Mouse (Mus musculus): ENCODE results near the gene Lypla2. TPM values are rescaled to one million over a fixed set of nuclear protein-coding genes. Genes with fewer than 3 reads are reported as not detected.
A peak's percentile ranks its signal among the peaks of the same experiment; 100 is the strongest.

Lypla2 gene
- polyA plus RNA-seq, 1 experiment from 2014 or later: 161 TPM

DNA sequence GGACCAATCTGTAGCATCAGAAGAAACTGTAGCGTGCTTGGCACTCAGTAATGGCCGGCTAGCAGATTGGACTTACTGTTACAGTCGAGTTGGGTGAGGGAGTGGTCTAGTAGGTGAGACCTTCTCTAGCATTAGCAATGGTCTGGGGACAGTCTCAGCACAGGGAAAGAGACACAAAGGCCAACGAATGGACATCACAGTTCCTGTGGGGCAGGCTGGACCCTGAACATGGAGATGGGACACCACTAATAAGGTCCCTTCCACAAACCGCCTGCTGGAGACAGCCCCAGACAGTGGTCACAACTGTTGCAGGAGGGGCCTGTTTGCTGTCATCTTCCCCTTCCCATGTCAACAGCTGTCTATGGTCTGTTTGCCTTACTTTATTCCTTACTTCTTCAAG, 10.7 kb downstream of the Lypla2 start:
- 92% methylated on average over 5 of the region's 5 CpGs for WGBS
- Histone ChIP-seq H3K27me3 (ENCODE audit: control insufficient read depth, insufficient read depth, low read length) (no peaks in the 10 kb centered on the region), H3K9ac (ENCODE audit: low read length) (no peak overlapping the region), H3K4me1 (ENCODE audit: control insufficient read depth, insufficient read depth, low read length) (peaks cover 8% of the 10 kb centered on the region), H3K9me3 (ENCODE audit: control insufficient read depth, low read length) (no peaks in the 10 kb centered on the region), H3K27ac (ENCODE audit: low read depth, low read length) (no peak overlapping the region), H3K36me3 (ENCODE audit: control insufficient read depth, insufficient read depth, low read length) (peaks cover 3% of the 10 kb centered on the region; the same call in 1 of the 2 replicates), H3K4me2 (ENCODE audit: low read depth) (no peak overlapping the region), H3K4me3 (ENCODE audit: low read depth, low read length) (no peak overlapping the region)
- ATAC-seq (ENCODE audit: insufficient read depth, low FRiP score, low TSS enrichment) (no peak), DNase-seq (ENCODE audit: low spot score) (no peak)

DNA sequence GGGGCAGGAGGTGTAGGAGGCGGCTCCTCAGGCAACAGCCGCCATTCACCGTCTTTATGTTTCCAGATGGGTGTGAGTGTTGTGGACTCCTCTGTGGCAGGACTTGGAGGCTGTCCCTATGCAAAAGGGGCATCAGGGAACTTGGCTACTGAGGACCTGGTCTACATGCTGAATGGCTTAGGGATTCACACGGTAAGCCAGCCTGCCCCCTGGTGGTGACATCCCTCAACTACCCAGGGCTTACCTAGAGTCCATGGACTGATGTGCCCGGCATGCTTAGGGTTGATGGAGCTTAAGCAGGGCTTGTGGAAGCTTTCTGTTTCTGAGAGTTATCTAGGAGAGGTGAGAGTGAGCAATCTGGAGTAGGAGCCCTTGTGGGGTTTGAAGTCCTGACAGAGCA, 11.7 kb downstream of the Lypla2 start:
- H3K27ac ChIP-seq (ENCODE audit: low read depth, low read length): no peak overlapping the region
- H3K36me3 ChIP-seq (ENCODE audit: control insufficient read depth, insufficient read depth, low read length): no peaks in the 10 kb centered on the region; the same call in 1 of the 2 replicates
- no peaks in the 10 kb centered on the region for H3K9me3 ChIP-seq (ENCODE audit: control insufficient read depth, low read length)
- H3K4me3 ChIP-seq (ENCODE audit: low read depth, low read length): no peak overlapping the region
- WGBS: 20% methylated on average over 5 of the region's 5 CpGs
- H3K27me3 ChIP-seq (ENCODE audit: control insufficient read depth, insufficient read depth, low read length): no peaks in the 10 kb centered on the region
- ATAC-seq (ENCODE audit: insufficient read depth, low FRiP score, low TSS enrichment) (no peak), DNase-seq (ENCODE audit: low spot score) (peak; percentile 87)
- no peak overlapping the region; the same call in 1 of the 2 replicates for H3K9ac ChIP-seq (ENCODE audit: low read length)
- peaks cover 8% of the 10 kb centered on the region for H3K4me1 ChIP-seq (ENCODE audit: control insufficient read depth, insufficient read depth, low read length)
- no peak overlapping the region for H3K4me2 ChIP-seq (ENCODE audit: low read depth)

DNA sequence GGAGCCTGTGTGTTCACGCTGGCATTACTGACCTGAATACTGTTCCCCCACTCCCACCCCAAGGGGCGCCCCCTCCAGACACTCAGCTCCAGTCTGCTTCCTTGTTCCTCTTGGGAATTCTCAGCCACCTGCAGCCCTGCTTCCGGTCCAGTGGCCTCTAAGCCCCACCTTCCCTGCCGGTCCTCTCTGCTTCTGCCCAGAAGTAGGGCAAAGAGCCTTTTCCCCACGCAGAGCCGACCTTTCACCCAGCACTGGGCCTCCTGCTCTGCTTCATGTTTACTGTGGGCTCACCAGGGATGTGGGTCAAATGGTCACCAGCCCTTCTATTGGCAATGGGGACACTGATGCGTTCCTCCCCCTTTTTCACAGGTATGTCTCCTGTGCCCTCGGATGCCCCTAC, 14.1 kb downstream of the Lypla2 start:
- H3K9ac ChIP-seq (ENCODE audit: low read length): no peak overlapping the region
- DNase-seq (ENCODE audit: low spot score) (no peak), ATAC-seq (ENCODE audit: insufficient read depth, low FRiP score, low TSS enrichment) (no peak)
- WGBS: 70% methylated on average over 8 of the region's 8 CpGs
- no peaks in the 10 kb centered on the region for H3K4me1 ChIP-seq (ENCODE audit: control insufficient read depth, insufficient read depth, low read length)
- no peaks in the 10 kb centered on the region for H3K27me3 ChIP-seq (ENCODE audit: control insufficient read depth, insufficient read depth, low read length)
- H3K36me3 ChIP-seq (ENCODE audit: control insufficient read depth, insufficient read depth, low read length): no peaks in the 10 kb centered on the region; the same call in 1 of the 2 replicates
- no peak overlapping the region for H3K4me2 ChIP-seq (ENCODE audit: low read depth)
- H3K4me3 ChIP-seq (ENCODE audit: low read depth, low read length): no peak overlapping the region
- no peak overlapping the region for H3K27ac ChIP-seq (ENCODE audit: low read depth, low read length)
- no peaks in the 10 kb centered on the region for H3K9me3 ChIP-seq (ENCODE audit: control insufficient read depth, low read length)

DNA sequence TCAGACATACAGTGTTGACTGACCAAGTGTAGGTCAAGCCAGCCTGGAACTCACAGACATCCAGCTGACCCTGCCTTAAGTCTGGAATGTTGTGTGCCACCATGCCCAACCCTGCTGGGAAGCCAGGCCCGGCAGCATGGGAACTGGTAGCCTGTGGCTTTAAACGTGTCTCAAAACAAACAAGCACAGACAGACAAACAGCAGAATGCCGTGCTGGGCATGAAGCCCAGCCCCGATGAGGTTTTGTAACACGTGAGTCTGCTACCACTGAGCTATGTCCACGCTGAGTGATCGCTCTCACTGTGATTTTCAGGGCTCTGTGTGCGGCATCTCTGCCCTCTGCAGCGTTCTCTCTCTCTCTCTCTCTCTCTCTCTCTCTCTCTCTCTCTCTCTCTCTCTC, 16.5 kb downstream of the Lypla2 start:
- 88% methylated on average over 9 of the region's 9 CpGs for WGBS
- no peak overlapping the region for H3K27ac ChIP-seq (ENCODE audit: low read depth, low read length)
- H3K27me3 ChIP-seq (ENCODE audit: control insufficient read depth, insufficient read depth, low read length): no peaks in the 10 kb centered on the region
- no peaks in the 10 kb centered on the region for H3K4me1 ChIP-seq (ENCODE audit: control insufficient read depth, insufficient read depth, low read length)
- H3K4me3 ChIP-seq (ENCODE audit: low read depth, low read length): no peak overlapping the region
- H3K36me3 ChIP-seq (ENCODE audit: control insufficient read depth, insufficient read depth, low read length): peaks cover 6% of the 10 kb centered on the region
- H3K4me2 ChIP-seq (ENCODE audit: low read depth): no peak overlapping the region
- no peaks in the 10 kb centered on the region for H3K9me3 ChIP-seq (ENCODE audit: control insufficient read depth, low read length)
- ATAC-seq (ENCODE audit: insufficient read depth, low FRiP score, low TSS enrichment) (no peak), DNase-seq (ENCODE audit: low spot score) (no peak)
- no peak overlapping the region for H3K9ac ChIP-seq (ENCODE audit: low read length)

DNA sequence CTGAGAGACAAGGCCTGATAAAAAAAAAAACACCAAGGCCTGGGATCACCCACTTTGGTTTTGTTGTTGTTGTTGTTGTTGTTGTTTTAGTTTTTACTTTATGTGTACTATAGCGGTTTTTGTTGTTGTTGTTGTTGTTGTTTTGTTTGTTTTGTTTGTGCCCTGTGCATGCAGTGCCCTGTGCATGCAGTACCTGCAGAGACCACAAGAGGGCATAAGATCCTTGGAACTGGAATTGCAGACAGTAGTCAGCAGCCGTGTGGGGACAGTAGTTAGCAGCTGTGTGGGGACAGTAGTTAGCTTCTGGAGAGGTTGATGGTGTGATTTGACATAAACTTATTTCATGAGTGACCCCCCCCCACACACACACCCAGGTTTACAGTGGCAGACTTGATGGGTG, 18.2 kb downstream of the Lypla2 start:
- Histone ChIP-seq H3K9ac (ENCODE audit: low read length) (no peak overlapping the region), H3K4me3 (ENCODE audit: low read depth, low read length) (no peak overlapping the region), H3K36me3 (ENCODE audit: control insufficient read depth, insufficient read depth, low read length) (peaks cover 6% of the 10 kb centered on the region), H3K9me3 (ENCODE audit: control insufficient read depth, low read length) (no peaks in the 10 kb centered on the region), H3K4me1 (ENCODE audit: control insufficient read depth, insufficient read depth, low read length) (no peaks in the 10 kb centered on the region), H3K27me3 (ENCODE audit: control insufficient read depth, insufficient read depth, low read length) (no peaks in the 10 kb centered on the region), H3K27ac (ENCODE audit: low read depth, low read length) (no peak overlapping the region), H3K4me2 (ENCODE audit: low read depth) (no peak overlapping the region)
- 12% methylated on average over 2 of the region's 2 CpGs for WGBS
- DNase-seq (ENCODE audit: low spot score) (peak; percentile 68), ATAC-seq (ENCODE audit: insufficient read depth, low FRiP score, low TSS enrichment) (no peak)

DNA sequence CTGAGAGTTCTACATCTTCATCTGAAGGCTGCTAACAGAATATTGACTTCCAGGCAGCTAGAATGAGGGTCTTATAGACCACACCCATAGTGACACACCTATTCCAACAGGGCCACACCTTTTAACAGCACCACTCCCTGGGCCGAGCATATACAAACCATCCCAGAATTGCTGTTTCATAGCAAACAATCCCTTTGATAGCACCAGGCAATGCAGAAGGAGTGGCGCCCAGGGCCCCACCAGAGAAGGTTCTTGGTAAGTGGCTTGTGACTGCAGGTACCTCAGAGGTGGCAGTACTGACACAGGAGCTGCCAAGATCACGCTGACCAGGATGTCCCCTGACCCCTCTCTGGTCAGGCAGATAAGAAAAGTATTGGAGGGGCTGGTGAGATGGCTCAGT, 19.2 kb downstream of the Lypla2 start:
- Histone ChIP-seq H3K9ac (ENCODE audit: low read length) (no peak overlapping the region), H3K4me1 (ENCODE audit: control insufficient read depth, insufficient read depth, low read length) (no peaks in the 10 kb centered on the region), H3K27me3 (ENCODE audit: control insufficient read depth, insufficient read depth, low read length) (no peaks in the 10 kb centered on the region), H3K4me3 (ENCODE audit: low read depth, low read length) (no peak overlapping the region), H3K4me2 (ENCODE audit: low read depth) (no peak overlapping the region), H3K27ac (ENCODE audit: low read depth, low read length) (no peak overlapping the region), H3K36me3 (ENCODE audit: control insufficient read depth, insufficient read depth, low read length) (peaks cover 6% of the 10 kb centered on the region), H3K9me3 (ENCODE audit: control insufficient read depth, low read length) (no peaks in the 10 kb centered on the region)
- 93% methylated on average over 3 of the region's 3 CpGs for WGBS
- DNase-seq (ENCODE audit: low spot score) (no peak), ATAC-seq (ENCODE audit: insufficient read depth, low FRiP score, low TSS enrichment) (no peak)

DNA sequence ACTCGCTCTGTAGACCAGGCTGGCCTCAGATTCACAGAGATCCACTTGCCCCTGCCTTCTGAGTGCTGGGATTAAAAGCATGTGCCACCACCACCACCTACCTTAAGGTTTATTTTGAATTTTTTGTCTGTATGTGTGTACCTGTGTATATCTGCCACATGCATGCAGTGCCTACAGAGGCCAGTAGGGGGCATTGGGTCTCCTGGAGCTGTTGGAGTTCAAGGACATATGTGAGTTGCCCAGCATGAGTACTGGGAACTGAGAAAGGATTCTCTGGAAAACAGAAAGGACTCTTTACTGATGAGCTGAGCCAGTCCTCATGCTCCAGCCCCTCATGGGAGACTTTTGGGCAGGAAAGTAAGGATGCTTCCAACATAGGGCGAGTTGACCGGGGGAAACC, 20.9 kb downstream of the Lypla2 start:
- Histone ChIP-seq H3K9ac (ENCODE audit: low read length) (no peak overlapping the region), H3K4me2 (ENCODE audit: low read depth) (no peak overlapping the region), H3K36me3 (ENCODE audit: control insufficient read depth, insufficient read depth, low read length) (peaks cover 6% of the 10 kb centered on the region), H3K27ac (ENCODE audit: low read depth, low read length) (no peak overlapping the region), H3K9me3 (ENCODE audit: control insufficient read depth, low read length) (no peaks in the 10 kb centered on the region), H3K27me3 (ENCODE audit: control insufficient read depth, insufficient read depth, low read length) (no peaks in the 10 kb centered on the region), H3K4me3 (ENCODE audit: low read depth, low read length) (no peak overlapping the region), H3K4me1 (ENCODE audit: control insufficient read depth, insufficient read depth, low read length) (peaks cover 3% of the 10 kb centered on the region; the same call in 1 of the 2 replicates)
- DNase-seq (ENCODE audit: low spot score): no peak
- ATAC-seq (ENCODE audit: insufficient read depth, low FRiP score, low TSS enrichment): no peak
- WGBS: 93% methylated on average over 3 of the region's 3 CpGs

DNA sequence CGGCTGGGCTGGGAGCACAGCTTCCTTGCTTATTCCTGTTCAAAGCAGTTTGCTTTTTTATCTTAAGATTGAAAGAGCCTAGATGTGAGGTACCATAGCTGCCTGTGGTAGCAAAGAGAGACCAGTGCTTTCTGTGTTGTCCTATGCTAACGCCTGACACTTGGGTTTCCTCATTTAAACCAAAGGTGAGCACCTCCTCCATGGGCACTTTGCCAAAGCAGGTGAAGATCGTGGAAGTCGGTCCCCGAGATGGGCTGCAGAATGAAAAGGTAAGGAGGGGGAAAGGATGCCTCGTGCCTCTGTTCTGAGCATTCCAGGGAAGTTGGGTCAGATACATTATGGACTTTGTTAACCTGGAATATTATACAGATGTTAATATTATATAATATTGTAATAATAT, 22.1 kb downstream of the Lypla2 start:
- no peak overlapping the region for H3K4me3 ChIP-seq (ENCODE audit: low read depth, low read length)
- no peaks in the 10 kb centered on the region for H3K27me3 ChIP-seq (ENCODE audit: control insufficient read depth, insufficient read depth, low read length)
- no peak for ATAC-seq (ENCODE audit: insufficient read depth, low FRiP score, low TSS enrichment)
- H3K9ac ChIP-seq (ENCODE audit: low read length): no peak overlapping the region
- H3K36me3 ChIP-seq (ENCODE audit: control insufficient read depth, insufficient read depth, low read length): peaks cover 6% of the 10 kb centered on the region
- no peak for DNase-seq (ENCODE audit: low spot score)
- H3K27ac ChIP-seq (ENCODE audit: low read depth, low read length): no peak overlapping the region
- no peaks in the 10 kb centered on the region for H3K9me3 ChIP-seq (ENCODE audit: control insufficient read depth, low read length)
- 89% methylated on average over 6 of the region's 6 CpGs for WGBS
- peaks cover 7% of the 10 kb centered on the region for H3K4me1 ChIP-seq (ENCODE audit: control insufficient read depth, insufficient read depth, low read length)
- H3K4me2 ChIP-seq (ENCODE audit: low read depth): no peak overlapping the region

DNA sequence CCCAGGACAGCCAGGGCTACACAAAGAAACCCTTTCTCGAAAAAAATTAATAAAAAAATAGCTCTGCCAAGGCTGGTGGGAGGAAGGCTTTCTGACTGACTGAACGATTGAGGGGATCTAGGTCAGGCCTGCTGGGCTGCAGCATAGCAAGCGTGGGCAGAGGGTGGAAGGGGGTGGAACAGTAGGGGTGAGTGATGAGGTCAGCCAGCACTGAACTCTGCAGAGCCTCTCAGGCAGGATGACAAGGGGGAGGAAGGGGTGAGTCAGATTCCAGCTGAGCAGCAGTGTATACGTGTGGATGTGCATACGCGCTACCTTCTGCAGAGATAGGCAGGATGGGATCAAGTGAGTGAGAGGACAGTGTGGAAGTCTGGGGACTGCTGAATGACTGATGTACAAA, 22.5 kb downstream of the Lypla2 start:
- H3K27ac ChIP-seq (ENCODE audit: low read depth, low read length): no peak overlapping the region
- no peak for ATAC-seq (ENCODE audit: insufficient read depth, low FRiP score, low TSS enrichment)
- H3K27me3 ChIP-seq (ENCODE audit: control insufficient read depth, insufficient read depth, low read length): no peaks in the 10 kb centered on the region
- no peak for DNase-seq (ENCODE audit: low spot score)
- no peak overlapping the region for H3K9ac ChIP-seq (ENCODE audit: low read length)
- no peak overlapping the region for H3K4me3 ChIP-seq (ENCODE audit: low read depth, low read length)
- H3K4me1 ChIP-seq (ENCODE audit: control insufficient read depth, insufficient read depth, low read length): peaks cover 7% of the 10 kb centered on the region
- H3K9me3 ChIP-seq (ENCODE audit: control insufficient read depth, low read length): no peaks in the 10 kb centered on the region
- WGBS: 72% methylated on average over 6 of the region's 6 CpGs
- peaks cover 6% of the 10 kb centered on the region for H3K36me3 ChIP-seq (ENCODE audit: control insufficient read depth, insufficient read depth, low read length)
- no peak overlapping the region for H3K4me2 ChIP-seq (ENCODE audit: low read depth)

Data from neural tube, embryonic 11.5 days (tissue).